Comparison of ENCODE assay signal across 16 mouse cellular contexts in the genomic region with DNA sequence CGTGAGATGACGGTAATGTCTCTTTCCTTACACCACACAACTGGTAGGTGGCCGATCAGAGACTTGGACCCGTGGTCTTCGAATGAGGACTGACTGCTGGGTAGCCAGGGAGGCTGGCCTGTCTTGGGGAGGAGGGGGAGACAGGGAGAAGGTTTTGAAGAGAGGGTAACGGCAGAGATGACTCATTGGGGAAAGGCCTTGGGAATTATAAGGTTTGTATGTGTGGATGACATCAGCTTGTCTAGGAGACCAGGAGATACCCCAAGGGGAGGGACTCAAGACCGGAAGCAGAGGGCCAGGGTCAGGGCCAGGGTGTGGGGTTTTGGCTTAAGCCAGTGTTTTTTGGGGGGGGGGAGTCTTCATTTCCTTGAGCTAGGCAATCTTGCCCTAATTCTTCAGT. TPM values are rescaled to one million over a fixed set of nuclear protein-coding genes. Genes with fewer than 3 reads are reported as not detected.
DNase-seq lines count a peak whose midpoint lies in the region; ATAC-seq and TF ChIP-seq lines count a peak whose summit lies in the region.
"Had no signal": no experiment of that assay in that cellular context is flagged by ENCODE, and none has a peak within 500 bp of the region (broad histone marks: within the 10 kb centered on the region; RNA-seq: fewer than 3 reads in every experiment).

No protein-coding gene starts in this region.

- H3K4me2 ChIP-seq in lung, postnatal 0 days (replicated peaks; ENCODE audit: low read depth, low read length) = no peak overlapping the region
- H3K4me2 ChIP-seq: embryonic facial prominence, embryonic 13.5 days; embryonic facial prominence, embryonic 15.5 days; forebrain, embryonic 12.5 days had no signal

- no peaks in the 10 kb centered on the region for H3K4me1 ChIP-seq in lung, postnatal 0 days (ENCODE audit: insufficient read depth, low read depth, low read length)
- no peaks in the 10 kb centered on the region; the same call in 1 of the 2 replicates for H3K4me1 ChIP-seq in lung, adult 2 months (ENCODE audit: control insufficient read depth, insufficient read depth, low read length)
- H3K4me1 ChIP-seq: forebrain, embryonic 12.5 days had no signal

- H3K27me3 ChIP-seq in lung, postnatal 0 days (replicated peaks; ENCODE audit: insufficient read depth, low read length) = no peaks in the 10 kb centered on the region
- H3K27me3 ChIP-seq: CH12.LX; embryonic facial prominence, embryonic 13.5 days; embryonic facial prominence, embryonic 15.5 days had no signal

- intact Hi-C loops in left cerebral cortex, postnatal 10 days (cut with DNase I) = no loop called here

- no peak overlapping the region for H3K27ac ChIP-seq in lung, postnatal 0 days (ENCODE audit: low read length)
- H3K27ac ChIP-seq: embryonic facial prominence, embryonic 13.5 days; embryonic facial prominence, embryonic 15.5 days; forebrain, embryonic 10.5 days; forebrain, embryonic 12.5 days had no signal

- no peak overlapping the region for H3K9ac ChIP-seq in lung, postnatal 0 days (replicated peaks; ENCODE audit: low read depth)
- H3K9ac ChIP-seq: embryonic facial prominence, embryonic 13.5 days; embryonic facial prominence, embryonic 15.5 days; forebrain, embryonic 12.5 days had no signal

- no peak for TF ChIP-seq EP300 in lung, postnatal 0 days (IDR thresholded peaks at IDR 0.05)

- TF ChIP-seq CTCF in lung, postnatal 0 days (IDR thresholded peaks at IDR 0.05) = no peak
- TF ChIP-seq CTCF in lung, adult 2 months (IDR thresholded peaks at IDR 0.05; ENCODE audit: insufficient read depth, low read length) = no peak

- H3K36me3 ChIP-seq in lung, postnatal 0 days (ENCODE audit: insufficient read depth, low read length) = no peaks in the 10 kb centered on the region
- H3K36me3 ChIP-seq: embryonic facial prominence, embryonic 13.5 days; embryonic facial prominence, embryonic 15.5 days; forebrain, embryonic 10.5 days; forebrain, embryonic 12.5 days; G1E had no signal

- no peak overlapping the region for H3K4me3 ChIP-seq in lung, postnatal 0 days (ENCODE audit: low read depth, low read length)
- no peak overlapping the region for H3K4me3 ChIP-seq in lung, adult 2 months (replicated peaks; ENCODE audit: extremely low read depth, low read depth, low read length)
- H3K4me3 ChIP-seq: embryonic facial prominence, embryonic 13.5 days; embryonic facial prominence, embryonic 15.5 days; erythroblast, embryonic 14.5 days; forebrain, embryonic 10.5 days; forebrain, embryonic 12.5 days had no signal

- H3K9me3 ChIP-seq in lung, postnatal 0 days (ENCODE audit: low read length) = no peaks in the 10 kb centered on the region
- H3K9me3 ChIP-seq: embryonic facial prominence, embryonic 15.5 days; forebrain, embryonic 10.5 days; forebrain, embryonic 12.5 days had no signal

- TF ChIP-seq POLR2A in lung, adult 2 months (IDR thresholded peaks at IDR 0.05; ENCODE audit: borderline replicate concordance, extremely low read depth, low read depth, low read length) = no peak

- WGBS in lung, postnatal 0 days = 75% methylated on average over 7 of the region's 7 CpGs
- 61% methylated on average over 7 of the region's 7 CpGs for WGBS in lung, adult 2 months

- peak; percentile 33 for DNase-seq in adrenal gland, adult 2 months
- no peak for DNase-seq in adrenal gland, postnatal 10 days
- peak; percentile 19 for DNase-seq in lung, postnatal 0 days (ENCODE audit: low spot score)
- DNase-seq in lung, adult 2 months = no peak
- DNase-seq in MN1 (ENCODE audit: low spot score) = peak; percentile 56
- no peak for DNase-seq in left cerebral cortex, postnatal 10 days (ENCODE audit: extremely low spot score in 1 of 2, low spot score in 2 of 2)
- no peak for DNase-seq in kidney, postnatal 14 days

- no peak for ATAC-seq in lung, postnatal 0 days
- ATAC-seq: forebrain, embryonic 14.5 days; forebrain, embryonic 16.5 days had no signal

RNA-seq across cellular contexts. Expression of a gene that starts 22.6 kb away (rescaled TPM):
- total RNA-seq in adrenal gland, adult 2 months (2021) = 10 to 100 TPM in 1 of 2 experiments, 1 to 10 TPM in 1; 3.1 to 16.7 TPM
- polyA plus RNA-seq in adrenal gland, adult 2 months (2012; rRNA removed) = 3.9 and 4.9 TPM in 2 replicates
- total RNA-seq in adrenal gland, postnatal 10 days (2021) = 10 to 100 TPM in 1 of 2 experiments, 1 to 10 TPM in 1; 5.8 to 25.4 TPM
- 30.8 and 33.8 TPM in 2 replicates for polyA plus RNA-seq in lung, postnatal 0 days (2015; fragmentation: Nextera tagmentation; extraction: Ambion mirVana)
- polyA plus RNA-seq in lung, adult 2 months (2012; rRNA removed) = 37.8 and 55.0 TPM in 2 replicates
- 10 to 100 TPM; 11.0 to 14.8 TPM for total RNA-seq in left cerebral cortex, postnatal 10 days (2021)

Comparison
In these comparisons a context has a peak if more than half of its experiments do, and no peak if none do; other contexts are left out.
1. DNase-seq: peak in adrenal gland, adult 2 months (single experiment), lung, postnatal 0 days (single experiment) and MN1 (single experiment); none in adrenal gland, postnatal 10 days (single experiment), lung, adult 2 months (single experiment), left cerebral cortex, postnatal 10 days (0 of 2) and kidney, postnatal 14 days (single experiment).